Mouse (Mus musculus) c-Kit-negative CD71-positive TER-119-positive erythroid progenitor cells, embryonic 14.5 days (primary cell): Measurements from ENCODE around the gene Alg6.
A peak's percentile ranks its signal among the peaks of the same experiment; 100 is the strongest.

ENCODE experiments used
- DNase-seq: peaks from one replicate; pipeline ENCODE4 v3.0.0-alpha.2; 2013; ENCODE audit warnings: low read depth, low spot score

Alg6 gene

GRCm38 (mm10) chr4:99714904-99715782 is at the start of gene Alg6:
Gene Alg6, plus strand, starts transcription at chr4:99715664.
- DNase-seq, result peak; percentile 88

- DNase-seq, result no peak
These were observed 45.1 kb upstream of the Alg6 start for GRCm38 (mm10) chr4:99670203-99670851.

DNA sequence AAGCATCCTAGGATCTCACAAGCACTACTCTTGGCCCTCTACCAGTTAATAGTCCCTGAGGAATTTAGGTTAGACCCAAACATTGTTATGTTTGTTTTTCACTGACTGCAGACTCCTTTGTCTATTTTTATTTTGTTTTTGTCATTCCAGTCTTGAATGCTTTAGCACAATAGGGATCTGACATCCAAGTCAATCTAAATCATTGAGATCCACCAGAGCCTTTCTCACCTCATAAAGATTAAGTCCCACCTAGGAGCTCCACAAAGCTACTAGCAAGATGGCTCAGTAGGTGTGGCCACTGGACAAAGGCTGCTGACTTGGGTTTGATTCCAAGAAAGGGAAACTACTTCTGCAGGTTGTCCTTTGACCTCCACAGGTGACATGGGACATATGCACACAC is 40.3 kb upstream of the Alg6 start:
- no peak for DNase-seq

- DNase-seq, result no peak
These were observed 31.5 kb upstream of the Alg6 start for GRCm38 (mm10) chr4:99683941-99684340.

- DNase-seq, result no peak
These were observed 29.2 kb upstream of the Alg6 start for GRCm38 (mm10) chr4:99686308-99686707.

- DNase-seq, result no peak
These were observed 2.8 kb upstream of the Alg6 start for GRCm38 (mm10) chr4:99712583-99713183.

GRCm38 (mm10) chr4:99713971-99714370 is 1.5 kb upstream of the Alg6 start:
- DNase-seq, result no peak

DNA sequence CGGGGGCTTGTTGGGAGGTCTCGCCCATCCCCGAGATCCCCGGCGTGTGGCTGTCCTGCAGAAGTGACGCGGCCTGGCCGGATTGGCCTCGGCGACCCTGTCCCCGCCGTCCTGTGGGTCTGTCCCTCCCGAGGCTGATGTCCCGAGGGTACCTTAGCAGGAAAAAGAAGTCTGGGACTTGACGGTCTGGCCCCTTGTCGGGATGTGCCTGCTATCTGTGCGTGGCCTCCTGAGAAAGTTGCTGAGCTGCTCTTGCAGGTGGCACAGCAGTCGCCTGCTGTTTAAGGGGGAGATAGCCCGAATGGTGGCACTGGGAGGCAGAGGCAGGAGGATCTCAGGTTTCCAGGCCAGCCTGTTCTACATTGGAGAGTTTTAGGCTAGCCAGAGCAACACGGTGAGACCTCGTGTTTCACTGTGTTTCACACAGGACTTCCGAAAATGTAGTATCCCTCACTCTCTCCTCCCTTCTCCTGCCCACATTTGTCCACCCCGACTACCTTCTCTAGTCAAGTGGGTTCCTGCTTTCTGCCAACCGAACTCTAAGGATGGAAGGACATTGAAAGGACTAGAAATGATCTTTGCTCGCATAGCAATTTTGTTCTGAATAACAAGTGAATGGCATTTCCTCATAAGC is 436 bp downstream of the Alg6 start:
- peak; percentile 21 for DNase-seq

DNA sequence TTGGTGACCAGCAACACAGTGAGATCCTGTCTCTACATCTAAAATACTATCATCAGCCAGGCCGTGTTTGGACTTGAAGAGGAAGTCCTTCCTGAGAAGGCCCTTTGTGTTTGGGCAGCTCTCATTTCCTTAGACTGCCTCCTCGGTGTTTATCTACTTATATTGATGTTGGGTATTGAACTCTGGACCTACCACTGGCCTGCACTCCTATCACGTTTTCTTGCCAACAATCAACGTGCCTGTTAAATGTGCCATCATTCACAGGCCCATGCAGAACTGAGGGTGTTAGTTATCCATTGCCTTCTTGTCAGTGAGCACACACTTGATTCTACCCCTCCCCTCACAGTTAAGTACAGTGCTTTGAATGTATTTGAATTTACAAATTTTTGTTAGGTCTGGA is 2.4 kb downstream of the Alg6 start:
- no peak for DNase-seq

GRCm38 (mm10) chr4:99724331-99724730 is 8.9 kb downstream of the Alg6 start:
- DNase-seq, result no peak

DNA sequence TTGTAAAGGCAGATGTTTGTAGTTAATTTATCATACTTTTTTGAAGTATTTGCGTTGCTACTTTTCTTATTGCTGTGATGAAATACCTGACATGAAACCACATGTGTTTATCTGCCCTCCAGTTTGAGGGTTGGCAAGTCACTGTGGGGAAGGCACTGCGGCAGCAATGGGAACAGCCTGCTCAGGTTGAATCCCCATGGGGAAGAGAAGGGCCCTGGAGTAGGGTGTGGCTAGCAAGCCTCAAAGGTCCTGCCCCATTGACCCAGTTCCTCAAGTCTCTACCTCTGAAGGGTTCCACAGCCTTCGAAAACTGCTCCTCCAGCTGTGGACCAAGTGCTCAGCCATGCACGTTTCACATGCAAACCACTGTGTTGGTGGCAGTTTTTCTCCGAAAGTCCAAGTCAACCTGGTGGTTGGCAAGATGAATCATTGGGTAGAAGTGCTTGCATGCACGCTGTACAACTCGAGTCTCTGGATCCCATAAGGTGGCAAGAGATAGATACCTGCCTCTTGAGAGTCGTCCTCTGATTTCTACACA is 10.5 kb downstream of the Alg6 start:
- DNase-seq, result no peak

GRCm38 (mm10) chr4:99739836-99740235 is 24.4 kb downstream of the Alg6 start:
- DNase-seq, result no peak

DNA sequence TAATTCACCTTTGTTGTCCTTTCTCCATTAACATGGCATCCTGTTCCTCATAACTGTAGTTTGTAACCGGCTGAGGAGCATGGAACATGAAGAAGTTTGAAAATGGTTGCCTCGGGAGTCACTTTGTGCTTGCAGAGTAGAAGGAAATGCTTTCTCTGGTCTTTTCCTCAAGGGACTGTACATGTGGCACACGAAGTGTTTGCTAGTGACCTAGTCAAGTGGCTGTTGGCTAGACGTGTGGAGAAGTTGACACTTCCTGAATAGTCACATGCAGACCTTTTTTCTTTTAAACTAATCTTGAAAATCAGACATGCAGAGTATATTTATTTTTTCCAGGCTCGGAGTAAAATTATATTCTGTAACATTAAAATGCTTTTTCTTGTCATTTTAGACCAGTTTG is 37.0 kb downstream of the Alg6 start:
- no peak for DNase-seq

DNA sequence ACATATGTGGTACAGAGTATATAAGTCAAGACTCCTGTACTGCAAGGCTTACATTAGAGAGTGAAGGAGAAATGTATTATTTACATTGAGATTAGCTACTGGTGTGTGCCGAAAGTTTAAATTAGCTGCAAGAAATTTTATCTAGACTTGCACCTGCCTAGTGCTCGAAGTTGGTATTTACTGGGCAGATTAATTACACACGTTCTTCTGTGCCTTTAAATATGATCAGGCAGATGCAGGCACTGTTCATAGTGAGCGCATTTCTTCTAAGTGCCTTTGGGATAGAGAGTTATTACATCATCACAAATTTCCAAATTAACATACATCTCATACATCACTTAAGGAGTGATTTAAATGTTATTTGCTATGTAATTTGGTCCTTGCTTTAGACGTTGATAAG is 50.8 kb downstream of the Alg6 start:
- DNase-seq, result no peak

DNA sequence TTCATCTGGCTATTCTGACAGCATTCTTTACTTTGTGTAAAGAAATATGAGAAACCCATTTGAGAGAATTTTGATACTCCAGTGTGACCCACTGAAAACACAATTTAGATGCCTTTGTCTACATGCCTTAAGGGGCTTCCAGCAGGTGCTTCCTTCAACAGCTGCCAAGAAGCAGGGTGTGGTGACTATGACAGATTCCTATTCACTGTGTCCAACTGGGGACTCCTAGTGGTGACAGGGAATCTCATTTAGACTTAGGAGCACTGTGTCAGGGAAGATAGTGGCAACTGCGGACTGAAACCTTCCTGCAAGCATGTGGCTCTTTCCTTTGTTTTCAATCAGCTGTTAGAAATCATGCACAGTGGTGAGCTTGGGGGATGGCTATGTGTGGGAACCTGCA is 51.3 kb downstream of the Alg6 start:
- no peak for DNase-seq

- DNase-seq, result no peak
These were observed 55.1 kb downstream of the Alg6 start for GRCm38 (mm10) chr4:99770555-99770954.

GRCm38 (mm10) chr4:99773041-99773440 is 57.6 kb downstream of the Alg6 start:
- no peak for DNase-seq

DNA sequence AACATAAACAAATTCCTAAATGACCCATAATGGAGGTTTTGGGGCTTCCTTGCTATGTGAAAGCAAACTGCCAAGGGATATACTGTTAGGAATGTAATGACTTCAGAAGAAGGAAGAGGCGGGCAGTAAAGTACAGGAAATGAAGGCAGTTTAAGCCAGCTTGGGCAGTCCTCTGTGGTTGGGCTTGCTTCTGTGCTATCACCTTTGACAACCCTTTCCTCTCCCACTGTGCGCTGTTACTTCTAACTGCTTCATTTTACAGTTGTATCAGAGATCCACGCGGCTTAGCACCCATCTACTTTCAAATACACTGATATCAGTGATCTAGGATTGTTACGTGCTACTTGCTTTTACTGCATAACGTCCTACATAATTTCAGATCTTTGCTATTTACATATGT is 76.9 kb downstream of the Alg6 start:
- DNase-seq, result no peak
